Mouse (Mus musculus) hindbrain, embryonic 13.5 days (tissue): ENCODE results near the gene Pvalb. TPM values are rescaled to one million over a fixed set of nuclear protein-coding genes. Genes with fewer than 3 reads are reported as not detected.

Experiments used
- ATAC-seq: fragments of 200-750 bp; cut with Nextera tagmentation; 2 replicates; pipeline ENCODE4 v1.8.0; 2017; ENCODE audit warnings: moderate TSS enrichment; ENCODE audit not compliant: low FRiP score
- H3K27ac ChIP-seq: fragments of 300-500 bp; sonication (generic); 2 replicates; pipeline ENCODE4 v1.5.1; 2015; ENCODE audit warnings: inconsistent platforms, mild to moderate bottlenecking, moderate library complexity
- H3K27me3 ChIP-seq: fragments of 300-500 bp; sonication (generic); 2 replicates; pipeline ENCODE4 v1.6.1; 2015; ENCODE audit warnings: mild to moderate bottlenecking, inconsistent platforms
- H3K36me3 ChIP-seq: fragments of 300-500 bp; sonication (generic); 2 replicates; pipeline ENCODE4 v1.6.1; 2015; ENCODE audit warnings: mild to moderate bottlenecking, inconsistent platforms
- H3K4me1 ChIP-seq: fragments of 300-500 bp; sonication (generic); replicated peaks from 2 replicates; pipeline ENCODE4 v1.6.1; 2015; ENCODE audit warnings: inconsistent platforms
- H3K4me2 ChIP-seq: fragments of 300-500 bp; sonication (generic); 2 replicates; pipeline ENCODE4 v1.6.1; 2015; ENCODE audit warnings: inconsistent platforms, mild to moderate bottlenecking, moderate library complexity
- H3K4me3 ChIP-seq: fragments of 300-500 bp; sonication (generic); 2 replicates; pipeline ENCODE4 v1.5.1; 2015; ENCODE audit warnings: mild to moderate bottlenecking, inconsistent platforms
- H3K9ac ChIP-seq: fragments of 300-500 bp; sonication (generic); 2 replicates; pipeline ENCODE4 v1.6.1; 2015; ENCODE audit warnings: mild to moderate bottlenecking, inconsistent platforms
- H3K9me3 ChIP-seq: fragments of 300-500 bp; sonication (generic); 2 replicates; pipeline ENCODE4 v1.6.1; 2016; ENCODE audit warnings: inconsistent platforms
- WGBS: fragments of 180-500 bp; shearing (Covaris S2); methylation state at CpG from one replicate; pipeline ENCODE4 v1.1.7; 2015; 5-methylcytosine and 5-hydroxymethylcytosine counted together
- polyA plus RNA-seq: library from polyadenylated mRNA; unstranded; fragments of >200 nt; fragmentation: Nextera tagmentation; extraction: Ambion mirVana; gene quantifications from 2 replicates; pipeline ENCODE4 v1.2.1, GENCODE M21; 2015

Gene Pvalb
- polyA plus RNA-seq, 1 experiment from 2014 or later = 13.6 TPM

DNA sequence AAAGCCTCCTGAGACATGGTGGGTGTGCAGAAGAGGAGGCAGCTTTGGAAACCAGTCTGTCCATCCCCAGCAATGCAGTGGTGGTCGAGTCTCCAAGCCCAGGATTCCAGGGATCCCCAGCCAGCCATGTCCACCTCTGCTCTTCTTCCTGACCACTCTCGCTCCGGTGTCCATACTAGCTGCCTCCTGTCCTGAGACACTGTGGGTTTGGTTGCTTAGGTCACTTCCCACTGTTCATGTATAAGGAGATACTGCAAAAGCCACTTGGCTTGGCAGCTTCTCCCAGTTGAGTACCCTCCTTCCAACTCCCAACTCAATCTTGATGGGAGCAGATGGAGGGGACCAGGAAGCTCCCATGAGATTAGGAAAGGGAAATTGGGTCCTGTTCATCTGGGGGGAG lies 17.7 kb downstream of the Pvalb start:
- WGBS = 95% methylated on average over 3 of the region's 3 CpGs
- Histone ChIP-seq H3K4me1 (peaks cover 10% of the 10 kb centered on the region), H3K27ac (no peak overlapping the region), H3K27me3 (peaks cover 9% of the 10 kb centered on the region), H3K4me2 (no peak overlapping the region), H3K9ac (no peak overlapping the region), H3K9me3 (no peaks in the 10 kb centered on the region), H3K36me3 (no peaks in the 10 kb centered on the region), H3K4me3 (no peak overlapping the region)
- ATAC-seq = no peak

DNA sequence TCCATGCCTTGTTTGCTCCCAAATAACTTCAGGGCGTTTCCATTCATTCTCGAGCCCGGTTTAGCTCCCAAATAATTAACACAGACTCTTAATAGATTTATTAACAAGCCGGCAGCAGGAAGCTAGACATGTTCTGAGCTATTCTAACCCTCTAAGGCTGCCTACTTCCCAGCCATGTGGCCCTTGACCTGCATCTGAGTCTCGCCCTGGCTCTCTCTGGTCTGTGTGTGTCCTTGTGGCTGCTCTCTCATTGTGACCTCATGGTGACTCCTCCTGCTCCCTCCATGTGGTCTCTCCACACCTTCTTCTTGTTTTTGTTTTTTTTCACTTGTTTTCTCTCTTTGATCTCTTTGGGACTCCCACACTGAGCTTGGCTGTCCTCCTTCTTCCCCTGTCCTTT lies 19.3 kb downstream of the Pvalb start:
- Histone ChIP-seq H3K4me2 (no peak overlapping the region), H3K27me3 (peaks cover 7% of the 10 kb centered on the region), H3K4me1 (peaks cover 21% of the 10 kb centered on the region), H3K9ac (no peak overlapping the region), H3K27ac (no peak overlapping the region), H3K4me3 (no peak overlapping the region), H3K9me3 (no peaks in the 10 kb centered on the region), H3K36me3 (no peaks in the 10 kb centered on the region)
- ATAC-seq = no peak
- 74% methylated on average over 5 of the region's 5 CpGs for WGBS

DNA sequence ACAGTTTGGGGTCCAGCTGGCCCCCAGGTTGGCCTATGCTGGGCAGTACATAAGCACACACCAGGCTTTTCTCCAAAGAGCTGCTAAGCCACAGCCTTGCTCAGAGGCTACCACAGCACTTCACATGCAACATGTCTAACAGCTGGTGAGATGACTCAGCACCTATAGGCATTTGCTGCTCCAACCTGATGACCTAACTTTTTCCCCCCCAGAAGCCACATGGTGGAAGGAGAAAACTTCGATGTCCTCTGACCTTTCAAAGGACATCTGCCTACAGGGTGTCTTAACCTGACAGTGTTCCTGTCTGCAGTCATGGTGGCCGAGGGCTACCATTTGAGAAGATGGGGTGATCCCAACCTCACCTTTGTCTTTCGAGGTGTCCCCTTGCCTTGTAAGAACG lies 20.6 kb downstream of the Pvalb start:
- Histone ChIP-seq H3K9me3 (no peaks in the 10 kb centered on the region), H3K27ac (no peak overlapping the region), H3K4me2 (no peak overlapping the region), H3K27me3 (peaks cover 7% of the 10 kb centered on the region), H3K4me1 (peaks cover 31% of the 10 kb centered on the region), H3K4me3 (no peak overlapping the region), H3K9ac (no peak overlapping the region), H3K36me3 (no peaks in the 10 kb centered on the region)
- WGBS = 90% methylated on average over 4 of the region's 4 CpGs
- no peak for ATAC-seq

DNA sequence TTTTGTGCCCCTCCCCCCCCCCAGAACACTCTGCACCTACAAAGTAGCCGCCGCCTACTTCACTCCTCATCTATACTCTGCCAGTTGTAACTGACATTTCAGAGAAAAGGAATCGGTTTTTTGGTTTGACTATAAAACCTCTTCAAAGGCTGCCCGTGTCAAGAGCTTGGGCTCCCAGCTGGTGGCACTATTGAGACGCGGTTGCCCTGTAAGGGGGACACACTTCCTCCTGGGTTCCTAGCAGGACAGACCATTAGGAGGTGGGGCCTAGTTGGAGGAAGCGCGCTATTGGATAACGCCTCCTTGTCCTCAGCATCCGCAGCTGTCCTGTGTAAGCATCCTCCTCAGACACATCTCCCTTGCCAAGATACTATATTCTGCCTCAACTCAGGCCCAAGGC lies 21.3 kb downstream of the Pvalb start:
- Histone ChIP-seq H3K4me2 (peak overlapping the region; percentile 4; the same call in 1 of the 2 replicates), H3K36me3 (no peaks in the 10 kb centered on the region), H3K27me3 (peaks cover 11% of the 10 kb centered on the region), H3K9me3 (no peaks in the 10 kb centered on the region), H3K9ac (no peak overlapping the region), H3K4me1 (peaks cover 31% of the 10 kb centered on the region), H3K27ac (no peak overlapping the region), H3K4me3 (no peak overlapping the region)
- 4% methylated on average over 10 of the region's 10 CpGs for whole genome bisulfite sequencing
- peak; percentile 65; the same call in 1 of the 2 replicates for ATAC-seq

DNA sequence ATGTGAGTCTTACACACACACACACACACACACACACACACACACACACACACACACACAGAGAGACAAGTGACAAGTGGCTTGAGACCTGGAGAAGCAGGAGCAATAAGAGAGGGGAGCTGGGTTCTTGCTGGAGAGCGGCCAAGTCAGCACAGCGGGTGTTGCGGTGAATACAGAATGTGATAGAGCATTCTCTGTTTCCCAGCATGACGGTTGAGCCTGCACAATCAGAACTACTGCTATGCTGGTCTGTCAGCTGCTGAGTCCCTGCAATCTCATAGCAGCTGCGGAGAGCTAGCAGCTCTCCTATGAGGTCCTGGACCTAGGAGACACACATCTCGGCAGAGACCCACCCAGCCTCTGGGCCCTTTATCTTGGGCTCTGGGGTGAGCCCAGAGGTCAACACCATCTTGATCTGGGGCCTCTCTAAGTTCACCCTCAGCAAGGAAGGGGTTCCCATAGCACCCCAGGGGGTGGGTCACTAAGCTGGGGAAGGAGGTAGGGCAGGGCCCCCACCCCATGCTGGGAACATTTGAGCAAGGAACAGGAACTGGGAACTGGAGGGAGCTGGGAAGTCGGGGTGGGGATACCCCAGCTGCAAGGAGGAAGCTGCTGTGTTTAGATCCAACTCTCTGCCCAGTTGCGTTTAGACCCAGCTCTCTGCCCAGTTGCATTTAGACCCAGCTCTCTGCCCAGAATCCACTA lies 24.3 kb downstream of the Pvalb start:
- peak overlapping the region; percentile 82 for H3K27ac ChIP-seq
- WGBS = 19% methylated on average over 8 of the region's 8 CpGs
- no peak overlapping the region for H3K4me2 ChIP-seq
- peak; percentile 37 for ATAC-seq
- H3K4me1 ChIP-seq = peaks cover 56% of the 10 kb centered on the region
- H3K4me3 ChIP-seq = no peak overlapping the region
- peaks cover 11% of the 10 kb centered on the region for H3K27me3 ChIP-seq
- peak overlapping the region; percentile 55 for H3K9ac ChIP-seq
- H3K36me3 ChIP-seq = no peaks in the 10 kb centered on the region
- H3K9me3 ChIP-seq = no peaks in the 10 kb centered on the region

DNA sequence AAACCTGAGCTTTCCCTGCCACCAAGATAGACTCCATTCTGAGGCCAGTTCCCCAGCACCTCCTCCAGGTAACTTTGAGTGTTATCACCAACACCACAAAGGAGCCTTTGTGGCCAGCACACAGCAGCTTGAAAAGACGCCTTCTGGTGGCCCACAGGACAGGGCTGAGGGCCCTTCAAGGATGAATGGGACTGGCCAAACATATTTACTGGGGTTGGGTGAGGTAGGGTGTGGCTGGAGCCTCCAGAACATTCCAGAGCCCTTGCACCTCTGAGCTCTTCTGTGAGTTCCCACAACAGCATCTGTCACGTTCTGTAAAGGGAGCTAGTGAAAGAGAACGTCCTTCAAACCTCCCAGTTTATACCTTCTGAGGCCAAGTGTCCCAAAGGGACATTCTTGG lies 26.4 kb downstream of the Pvalb start:
- Histone ChIP-seq H3K36me3 (no peaks in the 10 kb centered on the region), H3K27me3 (peaks cover 11% of the 10 kb centered on the region), H3K4me3 (no peak overlapping the region), H3K9me3 (no peaks in the 10 kb centered on the region), H3K4me1 (peaks cover 60% of the 10 kb centered on the region), H3K27ac (no peak overlapping the region), H3K4me2 (no peak overlapping the region), H3K9ac (no peak overlapping the region)
- WGBS = 72% methylated on average over 3 of the region's 3 CpGs
- ATAC-seq = no peak

DNA sequence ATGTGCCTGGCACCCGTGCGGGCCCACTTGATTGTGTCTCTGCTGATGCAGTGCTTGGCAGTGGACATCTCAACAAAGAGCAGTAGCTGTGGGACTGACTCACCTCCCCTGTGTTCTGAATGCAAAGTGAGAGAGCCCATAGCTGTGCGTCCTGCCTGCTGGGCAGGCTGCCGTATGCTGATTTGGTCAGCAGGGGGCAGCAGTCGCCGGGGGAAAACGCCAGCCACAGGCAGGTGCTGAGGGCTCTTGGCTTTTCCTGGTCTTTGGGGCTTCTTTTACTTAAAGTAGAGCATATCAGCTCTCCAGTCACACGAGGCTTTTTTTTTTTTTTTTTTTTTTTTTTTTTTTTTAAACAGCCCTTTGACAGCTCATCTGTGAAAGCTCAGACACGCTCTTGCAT lies 27.8 kb downstream of the Pvalb start:
- WGBS = 6% methylated on average over 9 of the region's 9 CpGs
- no peak overlapping the region for H3K4me3 ChIP-seq
- ATAC-seq = no peak
- peak overlapping the region; percentile 55 for H3K9ac ChIP-seq
- peak overlapping the region; percentile 71 for H3K27ac ChIP-seq
- 0 out of 2 replicates have a peak overlapping the region, but pooled peaks have one; percentile 26 for H3K4me2 ChIP-seq
- peaks cover 60% of the 10 kb centered on the region for H3K4me1 ChIP-seq
- H3K9me3 ChIP-seq = no peaks in the 10 kb centered on the region
- 0 out of 2 replicates have a peak, but pooled peaks cover 4% of the 10 kb centered on the region for H3K27me3 ChIP-seq
- H3K36me3 ChIP-seq = no peaks in the 10 kb centered on the region

DNA sequence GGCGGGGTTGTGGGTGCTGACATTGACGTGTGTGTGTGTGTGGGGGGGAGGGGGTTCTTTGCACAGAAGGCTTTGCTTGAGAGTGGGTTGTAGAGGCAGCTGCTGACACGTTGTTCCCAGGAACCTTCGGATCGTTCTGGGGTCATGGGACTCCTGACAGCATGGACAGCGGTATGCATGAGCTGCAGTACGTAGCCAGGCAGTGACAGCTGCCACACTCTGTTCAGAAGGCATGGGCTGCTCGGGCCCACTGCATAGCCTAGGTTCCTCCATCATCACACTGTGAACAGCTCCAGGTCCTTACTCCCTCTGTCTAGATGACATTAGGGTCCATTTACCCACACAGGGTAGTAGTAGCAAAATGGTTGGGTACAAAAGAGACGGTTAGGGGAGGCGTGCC lies 28.9 kb downstream of the Pvalb start:
- Histone ChIP-seq H3K27me3 (0 out of 2 replicates have a peak, but pooled peaks cover 4% of the 10 kb centered on the region), H3K27ac (0 out of 2 replicates have a peak overlapping the region, but pooled peaks have one; percentile 55), H3K36me3 (no peaks in the 10 kb centered on the region), H3K9me3 (no peaks in the 10 kb centered on the region), H3K4me1 (peaks cover 64% of the 10 kb centered on the region), H3K4me3 (no peak overlapping the region), H3K9ac (no peak overlapping the region), H3K4me2 (no peak overlapping the region)
- WGBS = 59% methylated on average over 10 of the region's 10 CpGs
- ATAC-seq = no peak

DNA sequence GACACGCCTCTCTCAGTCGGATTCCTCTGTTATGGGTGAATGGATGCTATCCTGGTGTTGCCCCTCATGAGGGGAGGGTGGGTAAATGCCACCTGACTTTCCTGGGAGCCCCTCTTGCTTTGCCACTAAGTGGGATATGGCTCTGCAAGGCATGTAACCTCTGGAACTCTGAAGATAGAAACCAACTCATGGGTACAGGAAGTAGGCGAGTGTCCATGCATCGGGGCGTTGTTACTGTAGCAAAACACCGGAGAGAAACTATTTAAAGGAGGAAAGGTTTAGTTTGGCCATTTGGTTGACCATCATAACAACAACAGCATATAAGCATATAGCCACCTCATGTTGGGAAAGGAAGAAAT lies 31.3 kb downstream of the Pvalb start:
- Histone ChIP-seq H3K27ac (peak overlapping the region; percentile 89), H3K9ac (peak overlapping the region; percentile 74), H3K4me1 (peaks cover 59% of the 10 kb centered on the region), H3K4me2 (peak overlapping the region; percentile 57), H3K27me3 (no peaks in the 10 kb centered on the region), H3K4me3 (peak overlapping the region; percentile 40), H3K9me3 (no peaks in the 10 kb centered on the region), H3K36me3 (no peaks in the 10 kb centered on the region)
- WGBS = 81% methylated on average over 6 of the region's 6 CpGs
- no peak for ATAC-seq

DNA sequence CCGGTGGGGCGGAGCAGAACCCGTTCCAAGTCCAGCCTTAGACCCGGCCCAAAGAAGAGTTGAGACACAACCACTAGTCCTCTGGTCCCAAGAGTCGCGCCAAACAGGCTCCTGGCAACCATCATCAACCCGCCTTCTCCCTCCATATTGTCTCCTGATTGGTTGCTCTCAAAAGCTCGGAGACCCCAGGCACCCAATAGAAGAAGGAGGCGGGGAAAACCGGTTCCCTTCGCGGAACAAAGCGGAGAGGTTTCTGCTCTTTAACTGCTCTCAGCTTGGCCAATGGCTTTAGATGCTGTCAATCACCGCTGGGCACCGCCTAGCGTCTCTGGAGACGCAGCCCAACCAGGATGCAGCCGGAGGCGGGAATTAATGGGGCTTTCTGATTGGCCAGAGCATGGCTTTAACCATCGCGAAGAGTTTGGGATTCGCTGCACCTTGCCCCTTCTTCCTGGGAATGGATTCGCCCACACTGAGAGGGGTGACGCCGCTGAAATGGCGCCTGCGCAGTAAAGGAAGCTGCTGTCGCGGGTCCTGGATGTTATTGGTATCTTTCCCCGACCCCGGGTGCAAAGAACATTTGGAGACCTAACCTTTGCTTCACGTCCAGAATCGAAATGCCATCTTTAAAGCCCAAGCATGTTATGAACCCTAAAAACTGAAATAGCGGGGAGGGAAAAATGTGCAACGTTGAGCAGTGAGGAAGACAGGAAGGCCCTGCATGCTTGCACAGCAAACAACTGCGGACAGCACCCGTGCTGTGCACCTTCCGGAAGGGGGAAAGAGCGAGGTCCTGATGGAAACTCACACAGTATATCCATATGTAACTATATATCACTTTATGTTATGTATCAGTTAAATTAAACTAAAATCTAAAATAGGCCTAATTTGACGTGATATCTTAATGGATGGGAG lies 32.0 kb downstream of the Pvalb start, which contains the start of gene Ift27:
Gene Ift27 (minus strand): TSS at position 136 of the 915 bp plus-strand sequence.
- Histone ChIP-seq H3K4me2 (peak within 1 kb of the TSS; percentile 77), H3K9me3 (no peaks in the 10 kb centered on the region), H3K36me3 (no peaks in the 10 kb centered on the region), H3K4me1 (peaks cover 56% of the 10 kb centered on the region), H3K27ac (peak within 1 kb of the TSS; percentile 89), H3K27me3 (no peaks in the 10 kb centered on the region), H3K9ac (peak within 1 kb of the TSS; percentile 81), H3K4me3 (peak within 1 kb of the TSS; percentile 72)
- ATAC-seq = peak; percentile 96
- WGBS = 2% methylated on average over 40 of the region's 40 CpGs

DNA sequence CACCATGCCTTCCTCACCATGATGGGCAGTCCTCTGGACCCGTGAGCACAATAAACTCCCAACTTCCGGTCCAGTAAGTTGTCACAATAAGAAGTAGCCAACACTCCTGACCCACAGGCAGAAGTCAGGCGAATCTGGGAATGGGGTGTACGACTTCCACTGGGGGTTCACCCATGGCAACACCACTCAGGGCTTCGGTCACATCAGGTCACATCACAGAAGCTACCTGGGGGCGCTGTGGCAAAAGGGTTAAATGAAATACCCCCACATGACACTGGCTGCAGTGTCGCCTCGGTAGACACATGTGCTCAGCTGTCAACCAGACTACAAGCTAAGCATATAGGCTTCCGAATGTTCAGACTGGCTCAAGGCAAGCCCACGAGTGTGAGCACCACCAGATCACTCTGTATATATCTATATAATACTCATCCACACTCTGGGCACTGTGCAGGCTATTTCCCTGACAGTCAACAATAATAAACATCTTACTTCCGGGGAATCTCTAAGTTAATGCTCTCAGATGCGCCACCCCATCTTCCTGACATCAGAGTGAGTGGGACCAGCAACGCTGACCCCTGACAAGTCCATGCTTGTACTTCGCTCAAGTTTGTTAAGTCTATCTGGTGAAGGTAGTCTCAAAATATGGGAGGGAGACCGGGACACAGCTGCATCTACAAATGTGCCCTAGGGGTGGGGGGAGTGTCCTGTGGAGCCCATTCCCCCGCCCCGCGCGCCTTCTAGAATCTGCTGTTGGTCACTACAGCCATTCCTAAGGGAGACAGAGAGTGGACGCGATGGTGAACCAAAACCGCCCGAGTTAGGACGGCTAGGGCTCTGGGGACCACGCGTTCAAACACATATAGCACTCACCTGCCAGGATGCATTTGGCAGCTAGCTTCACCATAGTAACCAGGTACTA lies 33.0 kb downstream of the Pvalb start:
- Histone ChIP-seq H3K4me1 (peaks cover 46% of the 10 kb centered on the region), H3K9me3 (no peaks in the 10 kb centered on the region), H3K27me3 (no peaks in the 10 kb centered on the region), H3K4me3 (peak overlapping the region; percentile 72), H3K9ac (peak overlapping the region; percentile 81), H3K36me3 (no peaks in the 10 kb centered on the region), H3K27ac (peak overlapping the region; percentile 69), H3K4me2 (peak overlapping the region; percentile 77)
- ATAC-seq = no peak
- 24% methylated on average over 26 of the region's 26 CpGs for WGBS
